Mouse (Mus musculus) thymus, postnatal 4 days (tissue): Measurements from ENCODE around the gene Rps11.

Experiments used
- DNase-seq: peaks from one replicate; pipeline ENCODE4 v3.0.0; 2021

Rps11 gene

DNA sequence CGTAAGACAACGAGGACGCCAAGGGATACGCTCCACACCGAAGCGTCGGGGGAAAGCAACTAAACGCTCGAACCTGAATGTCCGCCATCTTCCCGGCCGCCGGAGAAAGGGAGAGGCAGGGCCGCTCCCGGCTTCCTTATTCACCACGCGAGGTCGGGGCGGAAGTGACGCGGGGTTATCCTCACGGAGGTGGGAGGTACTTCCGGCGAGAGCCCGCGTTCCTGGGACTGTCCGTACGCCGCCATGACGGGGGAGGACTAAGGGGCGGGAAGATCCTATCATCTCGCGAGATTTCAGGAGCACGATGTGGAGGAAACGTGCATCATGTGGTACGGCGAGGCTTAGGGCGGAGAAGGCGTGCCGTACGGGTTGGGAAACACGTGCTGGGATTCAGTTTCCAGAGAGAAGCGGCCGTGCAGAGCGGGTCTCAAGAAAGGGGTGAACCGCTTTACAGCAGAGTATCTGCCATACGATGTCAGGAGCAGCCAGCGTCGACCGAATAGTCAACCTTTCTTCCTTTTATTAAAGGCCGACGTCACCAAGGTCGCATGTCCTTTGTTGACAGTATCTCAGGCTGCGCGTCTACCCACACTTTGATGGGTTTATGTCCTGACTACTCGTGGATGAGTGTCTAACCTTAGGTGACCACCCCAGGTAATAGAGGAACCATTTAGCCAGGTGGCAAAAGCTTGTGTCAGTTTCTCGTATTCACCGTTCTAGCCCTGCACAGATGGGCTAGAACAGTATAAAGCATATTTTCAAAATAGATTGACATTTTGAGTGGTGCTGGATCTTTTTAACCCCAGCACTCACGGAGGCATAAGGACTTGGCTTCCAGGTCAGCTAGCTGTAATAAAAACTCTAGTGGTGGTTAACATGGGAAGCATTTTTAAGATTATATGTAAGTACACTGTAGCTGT, at the start of gene Rps11:
TSS of gene Rps11 (minus strand) at position 216 of the 920 bp plus-strand sequence.
- peak; percentile 97 for DNase-seq

DNA sequence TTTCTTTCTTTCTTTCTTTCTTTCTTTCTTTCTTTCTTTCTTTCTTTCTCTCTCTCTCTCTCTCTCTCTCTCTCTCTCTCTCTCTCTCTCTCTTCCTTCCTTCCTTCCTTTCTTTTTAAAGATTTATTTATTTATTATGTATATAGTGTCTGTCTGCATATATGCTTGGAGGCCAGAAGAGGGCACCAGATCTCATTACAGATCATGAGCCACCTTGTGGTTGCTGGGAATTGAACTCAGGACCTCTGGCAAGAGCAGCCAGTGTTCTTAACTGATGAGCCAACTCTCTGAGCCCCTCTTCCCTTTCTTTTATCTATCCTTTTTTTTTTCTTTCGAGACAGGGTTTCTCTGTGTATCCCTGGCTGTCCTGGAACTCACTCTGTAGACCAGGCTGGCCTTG, 49.5 kb upstream of the Rps11 start:
- peak; percentile 41 for DNase-seq

DNA sequence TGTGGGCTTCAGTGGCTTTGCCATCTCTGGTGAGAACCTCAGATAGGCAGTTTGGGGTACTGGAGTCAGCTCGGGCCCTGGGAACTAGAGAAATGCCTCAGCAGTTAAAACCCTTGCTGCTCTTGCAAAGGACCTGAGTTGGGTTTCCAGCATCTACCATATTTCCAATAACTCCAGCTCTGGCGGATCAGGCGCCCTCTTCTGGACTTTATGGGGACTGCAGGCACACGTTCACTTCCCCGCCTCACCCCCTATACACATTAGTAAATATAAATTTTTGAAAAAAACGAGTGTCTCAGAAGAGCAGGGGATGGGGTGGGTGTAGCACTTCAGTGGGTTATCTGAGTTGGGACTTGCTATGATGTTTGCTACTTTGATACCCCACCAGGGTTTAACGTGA, 48.7 kb upstream of the Rps11 start:
- DNase-seq, result peak; percentile 79

DNA sequence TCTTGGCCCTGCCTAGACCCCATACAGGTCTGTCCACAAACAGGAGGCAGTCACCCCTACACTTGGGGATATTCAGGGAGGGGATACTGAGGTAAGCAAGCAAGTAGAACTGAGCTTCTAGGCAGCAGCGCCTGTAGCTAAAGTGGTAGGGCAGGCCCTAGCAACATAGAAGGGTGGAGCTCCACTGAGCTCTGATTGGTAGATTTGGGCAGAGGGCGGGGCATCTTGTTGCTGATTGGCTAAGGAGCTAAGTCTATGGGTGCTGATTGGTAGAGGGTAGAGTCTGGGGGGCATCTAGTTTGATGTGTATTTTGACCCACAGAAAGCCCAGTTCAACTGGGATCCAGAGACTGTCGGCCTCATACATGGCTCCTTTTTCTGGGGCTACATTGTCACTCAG, 45.3 kb upstream of the Rps11 start:
- DNase-seq, result peak; percentile 61

DNA sequence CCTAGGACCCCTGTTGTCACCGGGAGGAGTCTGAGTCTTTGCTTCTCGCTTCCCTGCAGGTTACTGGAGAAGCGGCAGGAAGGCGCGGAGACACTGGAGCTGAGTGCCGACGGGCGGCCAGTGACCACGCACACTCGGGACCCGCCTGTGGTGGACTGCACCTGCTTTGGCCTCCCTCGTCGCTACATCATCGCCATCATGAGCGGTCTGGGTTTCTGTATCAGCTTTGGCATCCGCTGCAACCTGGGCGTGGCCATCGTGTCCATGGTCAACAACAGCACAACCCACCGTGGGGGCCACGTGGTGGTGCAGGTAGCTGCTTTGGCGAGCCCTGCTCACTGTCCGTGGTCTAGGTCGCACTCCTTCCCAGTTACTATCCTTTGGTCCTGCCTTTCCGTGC, 44.4 kb upstream of the Rps11 start:
- no peak for DNase-seq

DNA sequence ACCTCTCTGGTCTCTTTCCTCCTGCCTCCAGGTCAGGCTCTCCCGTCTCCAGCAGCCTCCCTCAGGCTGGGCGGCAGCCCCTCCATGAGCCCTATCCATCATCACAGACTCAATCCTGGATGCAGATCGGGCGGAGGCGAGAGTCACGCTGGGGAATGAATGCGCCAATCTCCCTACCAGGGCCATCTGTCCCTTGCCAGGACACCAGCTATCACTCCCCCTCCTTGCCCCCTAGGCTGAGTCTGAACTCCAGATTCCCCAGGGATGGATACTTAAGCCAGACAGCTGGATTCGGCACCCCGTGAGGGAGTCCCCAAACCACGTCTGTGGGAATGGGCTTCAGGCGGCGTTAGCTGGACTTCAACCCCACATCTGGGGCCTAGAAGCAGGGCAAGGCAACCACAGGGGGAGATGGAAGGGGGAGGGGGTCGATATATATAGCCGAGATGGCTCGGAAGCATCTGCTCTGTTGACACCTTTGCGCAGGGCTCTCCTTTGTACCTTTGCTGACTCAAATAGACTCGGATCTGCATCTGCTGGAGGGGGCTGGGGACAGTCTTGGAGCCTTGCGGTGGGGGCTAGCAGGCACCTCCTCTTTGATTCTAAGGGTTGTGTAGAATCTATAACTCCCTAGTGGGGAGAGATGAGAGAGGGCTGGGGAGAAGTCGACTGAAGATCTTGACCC, 43.7 kb upstream of the Rps11 start:
- DNase-seq, result no peak

DNA sequence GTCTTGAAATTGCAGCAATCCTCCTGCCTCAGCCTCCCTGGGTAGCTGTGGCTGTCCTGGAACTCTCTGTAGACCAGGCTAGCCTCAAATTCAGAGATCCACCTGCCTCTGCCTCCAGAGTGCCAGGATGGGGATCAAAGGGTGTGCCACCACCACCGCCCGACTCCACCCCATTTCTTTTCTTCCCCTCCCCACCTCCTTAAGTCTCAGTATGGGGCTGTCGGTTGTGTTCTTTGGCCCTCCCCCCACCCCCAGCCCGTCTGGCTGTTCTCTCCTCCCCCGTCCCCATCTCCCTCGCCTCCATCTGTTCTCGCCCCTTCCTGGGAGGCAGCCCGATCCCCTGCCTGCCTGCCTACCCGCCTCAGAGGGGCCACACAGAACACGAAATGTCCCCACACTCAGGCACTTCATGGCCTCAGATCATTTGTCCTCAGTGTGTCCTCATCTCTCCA, 42.7 kb upstream of the Rps11 start:
- no peak for DNase-seq

DNA sequence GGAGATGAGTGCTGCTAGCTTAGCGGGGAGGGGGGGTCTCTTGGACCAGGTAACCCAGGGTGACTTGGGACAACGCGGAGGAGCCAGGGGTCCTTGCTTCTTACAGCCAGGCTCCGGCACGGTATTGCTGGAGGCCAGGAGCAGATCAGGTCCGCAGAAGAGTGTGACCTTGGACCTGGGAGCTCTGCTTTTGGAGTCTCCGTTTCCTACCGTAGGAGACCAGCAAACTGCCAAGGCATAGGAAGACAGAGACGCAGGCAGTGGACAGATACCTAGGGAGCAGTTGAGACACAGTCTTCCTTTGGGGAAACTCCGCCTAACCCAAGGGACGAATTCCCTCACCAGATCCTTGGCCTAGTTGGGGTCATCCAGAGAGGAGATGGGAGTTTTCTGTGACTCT, 41.5 kb upstream of the Rps11 start:
- no peak for DNase-seq

DNA sequence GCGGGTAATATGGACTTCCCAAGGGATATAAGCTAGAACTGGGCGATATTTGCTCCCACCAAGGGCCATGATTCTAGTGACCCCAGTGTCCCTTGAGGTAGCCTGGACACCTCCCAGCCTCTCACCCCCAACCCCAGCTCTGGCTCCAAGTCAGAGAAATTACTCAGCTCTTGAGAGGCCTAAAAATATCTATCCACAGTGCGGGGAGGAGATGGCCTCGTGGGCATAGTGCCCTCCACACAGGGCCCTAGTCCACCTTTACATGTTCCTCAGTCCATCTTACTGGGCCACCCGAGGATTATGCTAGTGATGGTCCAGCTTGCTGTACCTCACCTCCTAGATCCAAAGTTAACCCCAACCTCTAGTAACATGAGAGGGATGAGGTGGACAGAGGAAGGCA, 40.6 kb upstream of the Rps11 start:
- no peak for DNase-seq

DNA sequence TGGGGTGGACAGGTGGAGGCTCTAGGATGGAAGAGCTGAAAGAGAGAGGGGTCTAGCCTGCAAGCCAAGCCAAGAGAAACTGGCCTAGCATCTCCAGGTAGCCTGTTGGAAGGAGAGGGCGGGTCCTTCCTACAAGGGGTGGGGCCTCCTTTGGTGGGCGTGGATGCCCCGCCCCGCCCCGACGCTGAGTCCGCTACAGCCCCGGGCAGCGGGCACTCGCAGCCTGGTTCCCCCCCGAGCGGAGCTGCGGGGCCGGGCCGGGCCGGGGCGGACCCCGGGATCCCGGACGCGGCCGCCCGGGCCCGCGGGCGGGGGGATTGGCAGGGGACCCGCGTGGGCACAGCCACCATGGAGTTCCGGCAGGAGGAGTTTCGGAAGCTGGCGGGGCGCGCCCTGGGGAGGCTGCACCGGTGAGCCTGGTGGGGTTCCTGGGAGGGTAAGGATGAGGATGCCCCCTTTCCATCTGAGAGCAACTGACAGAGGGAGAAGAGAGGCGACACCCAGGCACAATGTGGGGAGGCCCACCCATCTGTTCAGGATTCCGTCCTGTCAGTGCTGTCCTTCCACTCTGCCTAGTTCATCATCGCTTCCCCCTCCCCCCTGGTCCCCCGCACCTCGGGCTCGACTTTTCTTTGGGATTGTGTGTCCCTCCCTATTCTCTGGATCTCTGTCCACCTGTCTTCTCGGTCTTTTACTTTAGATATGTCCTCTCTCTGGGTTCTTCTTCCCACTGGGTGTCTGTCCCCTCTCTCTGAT, 39.7 kb upstream of the Rps11 start, which contains the start of gene Slc17a7:
TSS of gene Slc17a7 (plus strand) at position 215 of the 756 bp plus-strand sequence.
- peak; percentile 55 for DNase-seq

DNA sequence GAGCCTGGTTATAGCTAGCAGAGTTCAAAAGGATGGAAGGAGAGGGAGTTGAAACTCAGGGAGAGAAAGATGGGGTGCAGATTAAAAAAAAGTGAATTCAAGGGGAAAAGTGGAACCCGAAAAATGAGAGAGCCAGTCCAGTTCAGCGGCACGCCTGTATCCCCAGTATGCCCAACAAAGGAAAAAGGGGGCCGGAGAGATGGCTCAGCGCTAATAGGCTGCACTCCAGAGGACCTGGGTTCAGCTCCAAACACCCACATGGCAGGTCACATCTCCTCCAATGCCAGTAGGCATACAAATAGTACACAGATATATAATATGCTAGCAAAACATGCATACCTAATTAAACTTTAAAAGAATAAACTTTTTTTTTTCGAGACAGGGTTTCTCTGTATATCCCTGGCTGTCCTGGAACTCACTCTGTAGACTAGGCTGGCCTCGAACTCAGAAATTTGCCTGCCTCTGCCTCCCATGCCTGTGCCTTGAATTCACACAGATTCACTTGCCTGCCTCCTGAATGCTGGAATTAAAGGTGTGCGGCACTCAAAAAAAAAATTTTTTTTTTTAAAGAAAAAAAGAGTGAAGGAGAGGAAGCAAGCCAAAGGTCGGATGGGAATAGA, 38.9 kb upstream of the Rps11 start:
- DNase-seq, result no peak

DNA sequence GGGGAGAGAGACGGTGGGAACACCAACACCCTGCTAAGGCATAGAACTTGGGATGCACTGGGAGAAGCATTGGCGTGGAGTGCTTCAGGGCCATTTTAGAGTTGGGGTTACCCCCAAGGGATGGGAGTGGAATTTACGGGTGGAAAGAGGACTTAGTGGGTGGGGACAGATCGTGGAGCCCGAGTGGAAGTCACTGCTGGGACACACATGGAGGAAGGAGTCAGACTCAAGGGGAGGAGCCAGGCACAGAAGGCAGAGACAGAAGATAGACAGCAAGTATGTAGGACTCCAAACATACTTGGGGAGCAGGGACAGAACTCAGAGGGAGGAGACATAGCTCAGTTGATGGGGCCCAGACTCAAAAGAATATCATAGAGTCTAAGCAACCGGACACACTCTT, 38.3 kb upstream of the Rps11 start:
- DNase-seq, result no peak

DNA sequence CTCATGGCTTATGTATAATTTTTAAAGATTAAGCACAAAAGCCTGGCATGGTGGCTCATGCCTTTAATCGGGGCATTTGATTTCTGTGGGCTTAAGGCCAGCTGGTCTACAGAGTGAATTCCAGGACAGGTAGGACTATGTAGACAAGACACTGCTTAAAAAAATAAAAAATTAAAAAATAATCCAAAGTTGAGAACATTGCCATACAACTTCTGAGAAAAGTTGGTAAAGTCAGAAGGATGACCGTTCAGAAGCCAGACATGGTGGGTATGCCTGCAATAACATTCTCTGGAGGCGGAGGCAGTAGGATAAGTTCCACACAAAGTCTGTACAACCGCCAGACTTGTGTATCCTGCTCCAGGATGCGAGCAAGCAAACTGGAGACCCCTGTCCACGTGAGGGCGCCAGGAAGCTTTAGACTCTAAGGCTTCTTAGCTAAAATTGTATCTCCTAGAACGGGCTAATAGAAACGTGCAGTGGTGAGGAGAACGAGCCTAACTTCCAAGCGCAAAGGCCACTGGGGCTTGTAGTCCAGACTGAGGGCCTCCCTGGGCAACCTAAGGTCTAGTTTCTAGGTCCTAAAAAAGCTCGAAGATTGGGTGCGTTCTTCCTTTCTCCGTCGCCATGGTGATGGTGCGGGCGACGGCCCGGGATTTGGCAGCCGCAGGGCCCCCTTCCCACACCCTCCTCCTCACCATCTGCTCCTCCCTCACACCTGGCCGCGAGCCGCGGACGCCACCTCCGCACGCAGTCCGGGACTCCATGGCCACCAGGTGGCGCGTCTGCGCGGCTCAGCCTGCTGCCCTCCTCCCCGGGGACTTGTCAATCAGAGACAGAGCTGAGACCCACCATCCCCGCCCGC, 37.6 kb upstream of the Rps11 start:
- DNase-seq, result peak; percentile 98

DNA sequence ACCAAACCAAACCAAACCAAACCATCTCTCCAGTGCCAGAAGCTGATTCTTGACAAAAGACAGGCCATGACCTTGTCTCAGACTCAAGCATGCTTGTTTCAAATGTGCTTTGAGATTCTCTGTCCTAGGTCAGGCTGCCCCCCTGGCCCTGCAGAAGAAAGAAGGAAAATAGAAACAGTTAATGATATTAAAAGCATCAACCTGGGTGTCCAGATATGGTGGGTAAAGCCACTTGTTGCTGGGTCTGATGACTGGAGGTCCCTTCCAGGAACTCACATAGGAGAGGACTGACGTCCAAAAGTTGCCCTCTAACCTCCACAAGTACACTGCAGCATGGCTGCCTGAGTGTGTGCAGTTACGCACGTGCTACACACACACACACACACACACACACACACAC, 36.6 kb upstream of the Rps11 start:
- no peak for DNase-seq

DNA sequence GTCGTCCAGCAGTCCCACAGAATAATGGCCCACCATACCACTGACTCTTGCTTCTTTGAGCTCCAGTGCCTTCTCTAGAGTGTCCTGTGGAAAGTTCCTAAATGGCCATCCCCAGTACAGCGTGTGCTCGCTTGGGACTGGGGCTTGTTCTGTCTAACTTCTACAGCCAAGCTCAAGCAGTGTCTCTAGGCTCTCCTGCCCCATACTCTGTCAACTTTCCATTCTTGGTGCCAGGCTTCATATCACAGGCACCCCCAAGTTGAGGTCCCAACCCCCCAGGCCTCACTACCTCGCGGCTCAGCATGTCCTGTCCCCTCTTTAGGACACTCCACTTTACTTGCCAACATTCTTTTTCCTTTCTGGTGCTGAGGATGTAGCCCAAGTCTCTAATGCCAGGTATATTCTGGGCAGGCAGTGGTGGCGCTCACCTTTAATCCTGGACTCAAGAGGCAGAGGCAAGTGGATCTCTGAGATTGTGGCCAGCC, 36.1 kb upstream of the Rps11 start:
- DNase-seq, result no peak

DNA sequence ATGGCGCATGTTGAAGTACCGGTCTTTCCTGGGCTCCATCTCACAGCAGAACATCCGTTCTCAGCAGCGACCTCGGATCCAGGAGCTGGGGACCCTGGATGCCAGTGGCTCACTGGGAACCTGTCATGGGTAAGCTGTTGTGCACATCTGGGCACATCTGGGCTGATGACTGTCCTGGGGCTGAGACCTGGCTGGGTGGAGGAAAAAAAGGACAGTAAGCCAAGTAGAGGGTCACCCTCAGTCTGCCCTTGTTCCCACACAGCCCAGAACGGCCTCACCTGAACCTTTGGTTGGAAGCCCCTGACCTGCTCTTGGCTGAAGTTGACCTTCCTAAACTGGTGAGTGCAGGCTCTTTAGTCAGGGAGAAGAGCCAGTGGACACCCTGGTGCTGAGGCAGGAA, 34.8 kb upstream of the Rps11 start:
- no peak for DNase-seq

DNA sequence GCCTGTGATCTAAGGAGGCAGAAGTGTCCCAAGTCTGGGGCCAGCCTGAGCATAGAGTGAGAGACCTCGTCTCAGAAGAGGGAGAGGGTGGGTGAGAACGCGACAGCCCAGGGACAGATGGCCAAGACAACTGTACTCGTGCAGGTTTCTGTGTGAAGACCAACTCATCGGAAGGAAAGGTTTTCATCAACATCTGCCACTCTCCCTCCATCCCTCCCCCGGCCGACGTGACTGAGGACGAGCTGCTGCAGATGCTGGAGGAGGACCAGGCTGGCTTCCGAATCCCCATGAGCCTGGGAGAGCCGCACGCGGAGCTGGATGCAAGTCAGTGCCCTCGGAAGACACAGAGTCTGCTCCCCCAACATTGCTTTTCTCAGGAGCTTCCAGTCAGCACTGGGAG, 33.2 kb upstream of the Rps11 start:
- no peak for DNase-seq

DNA sequence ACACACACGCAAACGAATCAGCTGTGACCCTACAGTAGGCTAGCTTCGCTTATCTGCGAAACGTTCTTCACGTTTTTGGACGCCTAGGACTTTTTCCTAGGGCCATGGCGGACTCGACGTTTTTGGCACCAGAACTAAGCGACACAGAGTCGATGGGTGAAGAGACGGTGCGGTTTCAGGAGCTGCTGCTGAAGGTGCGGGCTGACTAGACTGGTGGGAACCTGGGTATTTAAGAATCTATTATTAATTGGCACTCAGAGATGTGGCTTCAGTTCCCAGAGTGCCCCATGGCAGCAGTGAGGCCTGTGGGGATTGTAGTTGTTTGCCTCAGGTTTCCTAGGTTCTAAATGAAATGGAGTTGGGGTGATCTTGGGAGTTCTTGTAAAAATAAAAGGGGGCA, 32.0 kb upstream of the Rps11 start:
- no peak for DNase-seq

DNA sequence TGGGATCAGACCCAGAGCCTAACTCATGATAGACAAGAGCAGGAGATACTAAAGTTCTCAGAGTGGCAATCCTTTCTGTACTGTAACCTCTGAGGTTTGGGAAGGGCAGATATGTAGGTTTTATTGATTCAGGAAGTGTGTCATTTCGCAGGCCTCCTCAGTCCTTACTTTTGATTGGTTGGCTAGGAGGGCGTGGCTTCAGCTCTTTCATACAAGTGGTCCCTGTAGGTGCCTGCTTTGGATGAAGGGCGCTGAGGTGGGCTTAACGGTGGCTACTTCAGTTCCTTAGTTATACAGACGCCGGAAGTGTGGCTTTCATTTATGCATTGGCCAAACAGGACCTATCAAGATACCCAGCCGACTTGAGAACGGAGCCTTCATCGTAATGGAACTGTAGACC, 31.4 kb upstream of the Rps11 start:
- no peak for DNase-seq

DNA sequence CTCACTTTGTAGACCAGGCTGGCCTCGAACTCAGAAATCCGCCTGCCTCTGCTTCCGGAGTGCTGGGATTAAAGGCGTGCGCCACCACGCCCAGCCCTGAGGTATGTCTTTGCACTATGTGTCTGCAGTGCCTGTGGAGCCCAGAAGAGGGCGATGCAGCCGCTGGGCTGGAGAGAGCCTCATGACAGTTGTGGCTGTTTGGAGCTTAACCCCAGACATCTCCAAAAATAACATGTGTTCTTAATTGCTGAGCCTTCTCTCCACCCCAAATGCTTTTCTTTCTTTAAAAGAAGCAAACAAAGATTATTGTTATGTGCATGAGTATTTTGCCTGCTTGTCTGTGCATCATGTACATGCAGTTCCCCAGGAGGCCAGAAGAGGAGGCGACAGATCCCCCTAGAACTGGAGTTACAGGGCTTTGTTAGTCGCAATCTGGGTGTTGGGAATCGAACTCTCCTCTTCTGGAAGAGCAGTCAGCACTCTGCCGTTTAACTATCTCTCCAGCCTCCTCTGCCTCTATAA, 30.8 kb upstream of the Rps11 start:
- peak; percentile 77 for DNase-seq
